Mouse (Mus musculus): ENCODE data around the gene Olfr424. TPM values are rescaled to one million over a fixed set of nuclear protein-coding genes. Genes with fewer than 3 reads are reported as not detected.

Olfr424 gene
- total and polyA plus RNA-seq, 2 experiments from 2014 or later = not detected

- Histone ChIP-seq H3K4me1 (ENCODE audit: insufficient read depth, low read length) (no peaks in the 10 kb centered on the region), H3K4me2 (ENCODE audit: low read depth, low read length) (no peak overlapping the region), H3K27me3 (ENCODE audit: insufficient read depth, low read length) (no peaks in the 10 kb centered on the region), H3K36me3 (ENCODE audit: insufficient read depth, low read length) (no peaks in the 10 kb centered on the region), H3K4me3 (ENCODE audit: low read length) (no peak overlapping the region), H3K9me3 (ENCODE audit: low read length) (no peaks in the 10 kb centered on the region), H3K27ac (no peak overlapping the region), H3K9ac (replicated peaks; ENCODE audit: low read length) (no peak overlapping the region)
- 86% methylated on average over 5 of the region's 5 CpGs for WGBS
- DNase-seq (ENCODE audit: low spot score) (no peak), ATAC-seq (no peak)
- TF ChIP-seq CTCF (IDR thresholded peaks at IDR 0.05; ENCODE audit: low read depth) = no peak
Measured at GRCm38 (mm10) chr1:174170706-174171501, 39.6 kb downstream of the Olfr424 start.

GRCm38 (mm10) chr1:174171537-174171936, 40.2 kb downstream of the Olfr424 start:
- 60% methylated on average over 2 of the region's 2 CpGs for WGBS
- H3K4me3 ChIP-seq (ENCODE audit: low read length) = no peak overlapping the region
- TF ChIP-seq CTCF (IDR thresholded peaks at IDR 0.05; ENCODE audit: low read depth) = no peak
- no peaks in the 10 kb centered on the region for H3K4me1 ChIP-seq (ENCODE audit: insufficient read depth, low read length)
- H3K9me3 ChIP-seq (ENCODE audit: low read length) = no peaks in the 10 kb centered on the region
- no peak overlapping the region for H3K4me2 ChIP-seq (ENCODE audit: low read depth, low read length)
- DNase-seq (ENCODE audit: low spot score) (no peak), ATAC-seq (no peak)
- H3K9ac ChIP-seq (replicated peaks; ENCODE audit: low read length) = no peak overlapping the region
- H3K27me3 ChIP-seq (ENCODE audit: insufficient read depth, low read length) = no peaks in the 10 kb centered on the region
- H3K36me3 ChIP-seq (ENCODE audit: insufficient read depth, low read length) = no peaks in the 10 kb centered on the region
- H3K27ac ChIP-seq = no peak overlapping the region

- H3K4me1 ChIP-seq (ENCODE audit: insufficient read depth, low read length) = no peaks in the 10 kb centered on the region
- DNase-seq (ENCODE audit: low spot score) = no peak
- H3K4me2 ChIP-seq (ENCODE audit: low read depth, low read length) = no peak within 1 kb of the TSS
Measured at GRCm38 (mm10) chr1:174172605-174173004, 41.3 kb downstream of the Olfr424 start, which contains the start of gene Spta1. Spta1 (plus strand) TSS chr1:174172776.

More at GRCm38 (mm10) chr1:174172605-174173004, 41.3 kb downstream of the Olfr424 start, which contains the start of gene Spta1:
- Histone ChIP-seq H3K9ac (replicated peaks; ENCODE audit: low read length) (no peak within 1 kb of the TSS), H3K9me3 (ENCODE audit: low read length) (no peaks in the 10 kb centered on the region), H3K4me3 (ENCODE audit: low read length) (no peak within 1 kb of the TSS), H3K36me3 (ENCODE audit: insufficient read depth, low read length) (no peaks in the 10 kb centered on the region), H3K27ac (no peak within 1 kb of the TSS), H3K27me3 (ENCODE audit: insufficient read depth, low read length) (no peaks in the 10 kb centered on the region)
- TF ChIP-seq CTCF (IDR thresholded peaks at IDR 0.05; ENCODE audit: low read depth) = no peak
- ATAC-seq = no peak
- 21% methylated on average over 3 of the region's 3 CpGs for WGBS

Other genes with a start within 250 kb of the Olfr424 start
- 0.14 TPM in 1 of 2 replicates, not detected in the other for gene Ifi211, start 218.5 kb upstream of the Olfr424 start, total RNA-seq (2014; rRNA removed)
- gene Ifi211, start 218.5 kb upstream of the Olfr424 start, polyA plus RNA-seq (2015; fragmentation: Nextera tagmentation; extraction: Ambion mirVana) = 0.40 and 0.63 TPM in 2 replicates
- 0.68 and 2.3 TPM in 2 replicates for gene Mndal, start 189.0 kb upstream of the Olfr424 start, total RNA-seq (2014; rRNA removed)
- gene Mndal, start 189.0 kb upstream of the Olfr424 start, polyA plus RNA-seq (2015; fragmentation: Nextera tagmentation; extraction: Ambion mirVana) = 2.8 and 3.7 TPM in 2 replicates
- 1.4 and 1.6 TPM in 2 replicates for gene Ifi203, start 188.8 kb upstream of the Olfr424 start, total RNA-seq (2014; rRNA removed)
- 2.3 and 2.6 TPM in 2 replicates for gene Ifi203, start 188.8 kb upstream of the Olfr424 start, polyA plus RNA-seq (2015; fragmentation: Nextera tagmentation; extraction: Ambion mirVana)
- gene Ifi202b, start 148.8 kb upstream of the Olfr424 start, total RNA-seq (2014; rRNA removed) = not detected in 2 replicates
- gene Ifi202b, start 148.8 kb upstream of the Olfr424 start, polyA plus RNA-seq (2015; fragmentation: Nextera tagmentation; extraction: Ambion mirVana) = 0.16 and 0.28 TPM in 2 replicates
- not detected in 2 replicates for gene Ifi205, start 99.7 kb upstream of the Olfr424 start, total RNA-seq (2014; rRNA removed)
- gene Ifi205, start 99.7 kb upstream of the Olfr424 start, polyA plus RNA-seq (2015; fragmentation: Nextera tagmentation; extraction: Ambion mirVana) = not detected in 2 replicates
- not detected in 2 replicates for gene Olfr433, start 90.8 kb upstream of the Olfr424 start, total RNA-seq (2014; rRNA removed)
- gene Olfr433, start 90.8 kb upstream of the Olfr424 start, polyA plus RNA-seq (2015; fragmentation: Nextera tagmentation; extraction: Ambion mirVana) = not detected in 2 replicates
- gene Olfr432, start 82.3 kb upstream of the Olfr424 start, total RNA-seq (2014; rRNA removed) = not detected in 2 replicates
- not detected in 2 replicates for gene Olfr432, start 82.3 kb upstream of the Olfr424 start, polyA plus RNA-seq (2015; fragmentation: Nextera tagmentation; extraction: Ambion mirVana)
- not detected in 2 replicates for gene Olfr430, start 64.9 kb upstream of the Olfr424 start, total RNA-seq (2014; rRNA removed)
- not detected in 2 replicates for gene Olfr430, start 64.9 kb upstream of the Olfr424 start, polyA plus RNA-seq (2015; fragmentation: Nextera tagmentation; extraction: Ambion mirVana)
- not detected in 2 replicates for gene Olfr429, start 47.2 kb upstream of the Olfr424 start, total RNA-seq (2014; rRNA removed)
- not detected in 2 replicates for gene Olfr429, start 47.2 kb upstream of the Olfr424 start, polyA plus RNA-seq (2015; fragmentation: Nextera tagmentation; extraction: Ambion mirVana)
- gene Olfr427, start 34.6 kb upstream of the Olfr424 start, total RNA-seq (2014; rRNA removed) = not detected in 2 replicates
- gene Olfr427, start 34.6 kb upstream of the Olfr424 start, polyA plus RNA-seq (2015; fragmentation: Nextera tagmentation; extraction: Ambion mirVana) = not detected in 2 replicates
- not detected in 2 replicates for gene Olfr231, start 10.4 kb upstream of the Olfr424 start, total RNA-seq (2014; rRNA removed)
- gene Olfr231, start 10.4 kb upstream of the Olfr424 start, polyA plus RNA-seq (2015; fragmentation: Nextera tagmentation; extraction: Ambion mirVana) = not detected in 2 replicates
- gene Olfr420, start 24.1 kb downstream of the Olfr424 start, total RNA-seq (2014; rRNA removed) = not detected in 2 replicates
- not detected in 2 replicates for gene Olfr420, start 24.1 kb downstream of the Olfr424 start, polyA plus RNA-seq (2015; fragmentation: Nextera tagmentation; extraction: Ambion mirVana)
- not detected in 2 replicates for gene Spta1, start 41.3 kb downstream of the Olfr424 start, total RNA-seq (2014; rRNA removed)
- 0.04 TPM in 1 of 2 replicates, not detected in the other for gene Spta1, start 41.3 kb downstream of the Olfr424 start, polyA plus RNA-seq (2015; fragmentation: Nextera tagmentation; extraction: Ambion mirVana)
- not detected in 2 replicates for gene Olfr419, start 120.5 kb downstream of the Olfr424 start, total RNA-seq (2014; rRNA removed)
- not detected in 2 replicates for gene Olfr419, start 120.5 kb downstream of the Olfr424 start, polyA plus RNA-seq (2015; fragmentation: Nextera tagmentation; extraction: Ambion mirVana)
- not detected in 2 replicates for gene Mptx1, start 199.0 kb downstream of the Olfr424 start, total RNA-seq (2014; rRNA removed)
- gene Mptx1, start 199.0 kb downstream of the Olfr424 start, polyA plus RNA-seq (2015; fragmentation: Nextera tagmentation; extraction: Ambion mirVana) = not detected in 2 replicates
- gene Olfr417, start 233.6 kb downstream of the Olfr424 start, total RNA-seq (2014; rRNA removed) = not detected in 2 replicates
- not detected in 2 replicates for gene Olfr417, start 233.6 kb downstream of the Olfr424 start, polyA plus RNA-seq (2015; fragmentation: Nextera tagmentation; extraction: Ambion mirVana)